Mouse (Mus musculus): ENCODE measurements at regions not wholly inside any gene's neighbourhood (a gene's known extent, or its start where the extent isn't known, plus 50 kb on each side); places are given as distances from the start of the nearest gene placed in this dataset.

- TF ChIP-seq CTCF (IDR thresholded peaks at IDR 0.05; ENCODE audit: control insufficient read depth, insufficient read depth, insufficient replicate concordance, low read depth, low read length) (no peak), POLR2A (IDR thresholded peaks at IDR 0.05; ENCODE audit: control insufficient read depth, low read depth, low read length) (no peak)
These were observed 205.9 kb upstream of the Nt5e start for GRCm38 (mm10) chr9:88120963-88121570.
